Mouse (Mus musculus) gastrocnemius, adult 18-20 months (tissue): Measurements from ENCODE around the gene Gm28079. TPM values are rescaled to one million over a fixed set of nuclear protein-coding genes. Genes with fewer than 3 reads are reported as not detected.
"Not testable (repeated sequence)": the region's sequence is repeated elsewhere in the genome, so short reads cannot be mapped to it uniquely, and the experiment has no call there.

Experiments used
- DNase-seq: peaks from one replicate; pipeline ENCODE4 v3.0.0; 2021; ENCODE audit warnings: low spot score
- long read RNA-seq, 2 experiments: library from polyadenylated mRNA; stranded (forward); transcript quantifications; one replicate each; pipeline ENCODE4 v2.0.0; 2021
- total RNA-seq, 2 experiments: library from RNA; stranded (reverse); gene quantifications; 2 replicates each; pipeline ENCODE4 v1.2.3; 2021

The Gm28079 gene
- not detected for total RNA-seq
- long read RNA-seq, experiment 1: 0 reads
- long read RNA-seq, experiment 2: 0 reads

DNA sequence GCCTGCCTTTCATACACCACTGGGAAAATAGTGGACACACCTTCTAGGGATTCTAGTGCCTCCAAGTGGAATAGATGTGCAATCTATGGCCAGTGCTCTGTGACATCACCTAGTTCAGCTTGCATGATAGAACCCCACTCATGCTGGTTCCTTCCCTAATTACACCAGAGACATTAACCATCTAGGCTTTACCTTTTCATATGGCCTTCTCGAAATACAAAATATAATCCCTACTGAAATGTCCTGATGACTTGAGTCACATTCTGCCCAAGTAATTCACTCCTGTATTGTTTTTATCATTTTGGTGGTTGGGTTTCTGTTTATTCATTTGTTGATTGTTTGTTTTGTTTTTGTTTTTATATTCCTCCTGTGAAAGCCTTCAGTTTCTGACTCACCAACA, at the start of gene Gm28079:
Gene Gm28079 (minus strand): TSS at position 101 of the 400 bp plus-strand sequence.
- DNase-seq: not testable (repeated sequence)
